Mouse (Mus musculus): Measurements from ENCODE around the gene Nfat5. TPM values are rescaled to one million over a fixed set of nuclear protein-coding genes. Genes with fewer than 3 reads are reported as not detected.

Gene Nfat5
- total RNA-seq, 2 experiments from 2014 or later: 54.8 to 60.3 TPM

GRCm38 (mm10) chr8:107265811-107266210 is 27.5 kb upstream of the Nfat5 start:
- TF ChIP-seq CTCF (IDR thresholded peaks at IDR 0.05): no peak
- intact Hi-C loops (cut with DNase I): no loop called here
- Histone ChIP-seq H3K27ac (no peak overlapping the region), H3K4me3 (no peak overlapping the region)
- no peak for DNase-seq (ENCODE audit: extremely low spot score in 1 of 2, low spot score in 2 of 2)

- intact Hi-C loops (cut with DNase I): no loop called here
- no peak for DNase-seq (ENCODE audit: extremely low spot score in 1 of 2, low spot score in 2 of 2)
- Histone ChIP-seq H3K4me3 (no peak overlapping the region), H3K27ac (no peak overlapping the region)
- no peak for TF ChIP-seq CTCF (IDR thresholded peaks at IDR 0.05)
These were observed 24.8 kb upstream of the Nfat5 start for GRCm38 (mm10) chr8:107268501-107268900.

- intact Hi-C loops (cut with DNase I): no loop called here
- no peak overlapping the region for H3K27ac ChIP-seq
- DNase-seq (ENCODE audit: extremely low spot score in 1 of 2, low spot score in 2 of 2): no peak
- no peak for TF ChIP-seq CTCF (IDR thresholded peaks at IDR 0.05)
- H3K4me3 ChIP-seq: no peak overlapping the region
These were observed 24.1 kb upstream of the Nfat5 start for GRCm38 (mm10) chr8:107269191-107269590.

GRCm38 (mm10) chr8:107269617-107270139 is 23.6 kb upstream of the Nfat5 start:
- TF ChIP-seq CTCF (IDR thresholded peaks at IDR 0.05): no peak
- no peak overlapping the region for H3K4me3 ChIP-seq
- DNase-seq (ENCODE audit: extremely low spot score in 1 of 2, low spot score in 2 of 2): no peak
- intact Hi-C loops (cut with DNase I): no loop called here
- H3K27ac ChIP-seq: no peak overlapping the region

GRCm38 (mm10) chr8:107270287-107270686 is 23.0 kb upstream of the Nfat5 start:
- TF ChIP-seq CTCF (IDR thresholded peaks at IDR 0.05): no peak
- intact Hi-C loops (cut with DNase I): no loop called here
- no peak for DNase-seq (ENCODE audit: extremely low spot score in 1 of 2, low spot score in 2 of 2)
- H3K4me3 ChIP-seq: no peak overlapping the region
- H3K27ac ChIP-seq: no peak overlapping the region

GRCm38 (mm10) chr8:107270751-107271150 is 22.5 kb upstream of the Nfat5 start:
- Histone ChIP-seq H3K27ac (no peak overlapping the region), H3K4me3 (no peak overlapping the region)
- TF ChIP-seq CTCF (IDR thresholded peaks at IDR 0.05): no peak
- intact Hi-C loops (cut with DNase I): no loop called here
- DNase-seq (ENCODE audit: extremely low spot score in 1 of 2, low spot score in 2 of 2): no peak

DNA sequence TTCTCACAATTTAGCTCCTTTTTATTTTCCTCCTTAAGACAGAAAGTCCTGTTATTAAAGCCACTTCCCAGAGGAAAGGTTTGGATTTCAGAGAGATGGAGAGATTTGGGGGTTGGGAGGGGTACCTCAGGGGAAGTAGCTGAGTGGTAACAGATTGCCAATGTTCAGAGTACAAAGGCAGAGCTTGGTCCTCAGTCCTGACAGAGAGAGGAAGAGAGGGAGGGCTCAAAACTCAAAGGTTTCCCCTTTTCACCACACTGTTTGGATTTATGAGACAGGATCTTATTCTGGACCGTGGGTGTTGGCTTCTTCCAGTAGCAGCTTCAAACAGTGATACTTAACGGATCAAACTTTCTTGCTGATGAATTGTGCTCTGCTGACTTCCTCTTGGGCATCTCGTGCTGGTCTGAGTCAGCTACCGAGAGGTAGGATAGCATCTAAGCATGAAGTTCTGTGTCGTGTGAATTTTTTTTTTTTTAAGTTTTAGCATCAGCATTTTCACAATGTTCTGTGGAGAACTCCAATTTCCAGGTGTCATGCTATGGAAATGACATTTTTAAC is 15.9 kb upstream of the Nfat5 start:
- TF ChIP-seq CTCF (IDR thresholded peaks at IDR 0.05): no peak

GRCm38 (mm10) chr8:107278571-107278970 is 14.7 kb upstream of the Nfat5 start:
- no peak for TF ChIP-seq CTCF (IDR thresholded peaks at IDR 0.05)
- DNase-seq (ENCODE audit: extremely low spot score in 1 of 2, low spot score in 2 of 2): no peak
- H3K4me3 ChIP-seq: no peak overlapping the region
- intact Hi-C loops (cut with DNase I): no loop called here
- H3K27ac ChIP-seq: no peak overlapping the region

More for the DNA sequence above, 15.9 kb upstream of the Nfat5 start:
- intact Hi-C loops (cut with DNase I): no loop called here
- DNase-seq (ENCODE audit: extremely low spot score in 1 of 2, low spot score in 2 of 2): no peak
- H3K27ac ChIP-seq: no peak overlapping the region
- H3K4me3 ChIP-seq: no peak overlapping the region

- no peak for TF ChIP-seq CTCF (IDR thresholded peaks at IDR 0.05)
- intact Hi-C loops (cut with DNase I): no loop called here
- no peak overlapping the region for H3K27ac ChIP-seq
- no peak overlapping the region for H3K4me3 ChIP-seq
- no peak for DNase-seq (ENCODE audit: extremely low spot score in 1 of 2, low spot score in 2 of 2)
These were observed 6.6 kb upstream of the Nfat5 start for GRCm38 (mm10) chr8:107286686-107287085.

GRCm38 (mm10) chr8:107287522-107287921 is 5.7 kb upstream of the Nfat5 start:
- no peak for TF ChIP-seq CTCF (IDR thresholded peaks at IDR 0.05)
- intact Hi-C loops (cut with DNase I): no loop called here
- no peak overlapping the region for H3K4me3 ChIP-seq
- no peak overlapping the region for H3K27ac ChIP-seq
- no peak for DNase-seq (ENCODE audit: extremely low spot score in 1 of 2, low spot score in 2 of 2)

GRCm38 (mm10) chr8:107291171-107291601 is 2.1 kb upstream of the Nfat5 start:
- intact Hi-C loops (cut with DNase I): loop anchor here (5.0 kb wide), 1 partner anchor 34 kb away; no protein-coding TSS in a partner anchor
- no peak overlapping the region for H3K27ac ChIP-seq
- H3K4me3 ChIP-seq: no peak overlapping the region
- no peak for DNase-seq (ENCODE audit: extremely low spot score in 1 of 2, low spot score in 2 of 2)
- TF ChIP-seq CTCF (IDR thresholded peaks at IDR 0.05): no peak

DNA sequence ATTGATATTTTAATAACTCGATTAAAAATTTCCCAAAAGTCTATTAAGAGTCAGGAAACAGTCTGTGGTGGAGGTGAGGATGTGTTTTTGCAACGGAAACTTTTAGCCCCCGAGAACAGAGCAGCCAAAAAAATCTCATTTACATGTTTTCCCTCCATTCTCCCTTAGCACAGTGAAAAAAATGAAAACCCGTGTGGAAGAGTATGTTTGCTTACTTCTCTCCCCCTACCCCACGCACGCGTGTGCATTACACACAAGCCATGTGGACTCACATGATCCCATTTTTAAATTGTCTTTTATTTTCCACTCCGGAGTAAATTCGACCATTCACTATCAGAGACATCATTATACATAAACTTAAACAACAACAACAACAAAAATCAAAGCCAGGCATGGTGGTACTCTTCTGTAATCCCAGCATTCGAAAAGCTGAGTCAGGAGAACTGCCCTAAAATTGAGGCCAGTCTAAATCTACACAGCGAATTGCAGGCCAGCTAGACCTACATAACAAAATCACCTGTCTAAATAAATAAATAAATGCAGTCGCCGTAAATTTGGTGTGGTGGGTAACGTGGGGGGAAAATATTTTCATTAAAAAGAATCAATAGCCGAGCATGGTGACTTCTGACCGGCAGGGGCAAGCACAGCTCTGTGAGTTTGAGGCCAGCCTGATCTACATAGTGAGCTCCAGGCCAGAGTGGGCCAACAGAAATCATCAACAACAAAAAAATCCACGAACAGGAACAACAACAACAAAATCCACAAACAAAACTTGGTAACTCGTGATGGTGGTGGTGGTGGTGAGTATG is 947 bp upstream of the Nfat5 start:
- DNase-seq (ENCODE audit: extremely low spot score in 1 of 2, low spot score in 2 of 2): peak in 1 of 2 experiments; percentile 8
- intact Hi-C loops (cut with DNase I): loop anchor here (5.0 kb wide), 1 partner anchor 35 kb away; no protein-coding TSS in a partner anchor

More for the DNA sequence above, 947 bp upstream of the Nfat5 start:
- Histone ChIP-seq H3K4me3 (peak overlapping the region; percentile 77), H3K27ac (peak overlapping the region; percentile 98)
- no peak; the same call in none of the 2 replicates for TF ChIP-seq CTCF (IDR thresholded peaks at IDR 0.05)

Measured in left cerebral cortex, adult 2 months (tissue).